Comparison of ENCODE assay signal across 12 mouse cellular contexts in the genomic region with DNA sequence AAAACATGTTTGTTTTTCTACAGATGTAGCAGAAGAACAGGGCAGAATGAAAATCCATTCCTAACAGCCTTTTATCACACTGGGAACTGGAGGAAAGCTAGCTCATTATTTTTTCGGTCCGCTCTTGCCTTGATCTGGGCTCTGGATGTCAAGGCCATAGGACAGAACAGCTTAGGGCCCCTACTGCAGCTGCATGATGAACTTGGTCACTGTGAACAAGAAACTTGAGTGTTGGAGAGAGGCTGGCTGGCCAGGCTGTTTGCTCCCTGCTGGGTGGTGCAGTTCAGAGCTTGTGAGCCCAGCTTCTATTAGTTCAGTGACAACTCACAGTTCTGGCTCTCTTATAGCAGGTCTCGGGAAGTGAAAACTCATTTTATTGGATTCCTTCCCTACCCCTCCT.
"Had no signal": no experiment of that assay in that cellular context is flagged by ENCODE, and none has a peak within 500 bp of the region (broad histone marks: within the 10 kb centered on the region; RNA-seq: fewer than 3 reads in every experiment).

No protein-coding gene starts in this region.

- DNase-seq: kidney, adult 11 months; kidney, adult 8-10 months; kidney, postnatal 10 days; kidney, postnatal 36 days; layer of hippocampus, postnatal 36 days; left cerebral cortex, postnatal 4 days; liver, postnatal 0 days; lung, embryonic 14.5 days; right cerebral cortex, postnatal 25 days; spleen, adult 18-20 months; thymus, adult 2 months; thymus, postnatal 25 days had no signal
